Mouse (Mus musculus) midbrain, postnatal 0 days (tissue): ENCODE data around the gene Usp2. TPM values are rescaled to one million over a fixed set of nuclear protein-coding genes. Genes with fewer than 3 reads are reported as not detected.

ENCODE experiments used
- ATAC-seq: fragments of 200-750 bp; cut with Nextera tagmentation; 2 replicates; pipeline ENCODE4 v1.8.0; 2017; ENCODE audit warnings: moderate number of reproducible peaks, mild to moderate bottlenecking, moderate TSS enrichment, moderate library complexity; ENCODE audit not compliant: low FRiP score
- DNase-seq: peaks from one replicate; pipeline ENCODE4 v3.0.0-alpha.2; 2015; ENCODE audit warnings: low spot score
- H3K27ac ChIP-seq: fragments of 300-500 bp; sonication (generic); 2 replicates; pipeline ENCODE4 v1.5.1; 2014; ENCODE audit warnings: low read depth, mild to moderate bottlenecking, low read length, mixed read lengths
- H3K27me3 ChIP-seq: fragments of 300-500 bp; sonication (generic); 2 replicates; pipeline ENCODE4 v1.6.1; 2014; ENCODE audit warnings: low read length, control low read depth, mixed read lengths; ENCODE audit not compliant: insufficient read depth
- H3K36me3 ChIP-seq: fragments of 300-500 bp; sonication (generic); 2 replicates; pipeline ENCODE4 v1.6.1; 2014; ENCODE audit warnings: low read length, control low read depth, mixed read lengths; ENCODE audit not compliant: insufficient read depth
- H3K4me1 ChIP-seq: fragments of 300-500 bp; sonication (generic); 2 replicates; pipeline ENCODE4 v1.6.1; 2014; ENCODE audit warnings: mild to moderate bottlenecking, control low read depth, antibody characterized with exemption, low read length, mixed read lengths; ENCODE audit not compliant: insufficient read depth
- H3K4me2 ChIP-seq: fragments of 300-500 bp; sonication (generic); 2 replicates; pipeline ENCODE4 v1.6.1; 2014; ENCODE audit warnings: low read depth, mild to moderate bottlenecking, low read length, mixed read lengths; ENCODE audit not compliant: poor library complexity, severe bottlenecking
- H3K4me3 ChIP-seq: fragments of 300-500 bp; sonication (generic); 2 replicates; pipeline ENCODE4 v1.5.1; 2014; ENCODE audit warnings: low read depth, mild to moderate bottlenecking, low read length, moderate library complexity
- H3K9ac ChIP-seq: fragments of 300-500 bp; sonication (generic); replicated peaks from 2 replicates; pipeline ENCODE4 v1.6.1; 2014; ENCODE audit warnings: mild to moderate bottlenecking, low read length, moderate library complexity, mixed read lengths; ENCODE audit not compliant: poor library complexity, severe bottlenecking
- H3K9me3 ChIP-seq: fragments of 300-500 bp; sonication (generic); 2 replicates; pipeline ENCODE4 v1.6.1; 2016; ENCODE audit warnings: low read length, control low read depth
- CTCF ChIP-seq: IDR thresholded peaks from 2 replicates; pipeline ENCODE4 v1.5.1; 2016; ENCODE audit warnings: antibody characterized with exemption, mild to moderate bottlenecking
- WGBS: fragments of 180-500 bp; shearing (Covaris S2); extraction: QIAGEN DNeasy Blood & Tissue Kit; methylation state at CpG from one replicate; pipeline ENCODE4 v1.1.7; 2014; 5-methylcytosine and 5-hydroxymethylcytosine counted together
- polyA plus RNA-seq: library from polyadenylated mRNA; unstranded; fragments of >200 nt; fragmentation: Nextera tagmentation; extraction: Ambion mirVana; gene quantifications from 2 replicates; pipeline ENCODE4 v1.2.1, GENCODE M21; 2015
- total RNA-seq: library from RNA; depleted of rRNA; stranded (reverse); fragments of >200 nt; gene quantifications from 2 replicates; pipeline ENCODE4 v1.2.3, GENCODE M21; 2014

Gene Usp2
- total and polyA plus RNA-seq, 2 experiments from 2014 or later = 7.5 to 15.1 TPM

DNA sequence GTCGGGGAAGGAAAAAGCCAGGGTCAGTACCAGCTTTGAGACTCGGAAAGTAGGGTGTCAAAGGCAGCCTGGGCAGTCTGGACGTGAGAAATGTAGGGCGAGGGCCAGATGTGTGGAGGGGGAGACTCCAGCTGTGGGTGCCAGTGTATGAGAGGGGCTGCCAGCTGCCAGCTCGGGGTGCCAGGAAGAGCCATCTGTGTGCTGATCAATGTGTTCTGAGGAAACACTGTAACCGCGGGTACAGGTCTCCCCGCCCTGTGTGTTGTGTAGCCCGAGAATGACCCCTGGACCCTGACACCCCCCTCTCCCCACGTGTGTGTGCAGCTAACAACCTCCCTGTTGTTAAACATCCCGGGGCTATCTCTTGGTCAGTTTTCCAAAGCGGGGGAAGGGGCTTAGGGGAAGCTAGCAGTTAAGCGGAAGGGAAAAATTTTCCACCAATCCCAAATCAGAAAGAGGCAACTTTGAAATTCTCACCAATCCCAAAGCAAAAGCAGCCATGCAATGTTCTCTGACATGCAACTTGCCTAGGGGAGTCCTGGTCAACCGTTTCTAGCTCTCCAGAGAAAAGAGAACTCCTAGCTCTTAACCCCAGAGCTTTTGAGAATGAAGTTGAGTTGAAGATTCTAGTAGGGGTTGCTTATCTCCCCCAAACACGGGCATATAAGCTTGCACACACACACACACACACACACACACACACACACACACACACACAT, 579 bp downstream of the Usp2 start:
- Histone ChIP-seq H3K9ac (peak overlapping the region; percentile 61), H3K4me2 (peak overlapping the region; percentile 91), H3K36me3 (no peaks in the 10 kb centered on the region), H3K9me3 (no peaks in the 10 kb centered on the region), H3K27me3 (no peaks in the 10 kb centered on the region), H3K27ac (no peak overlapping the region), H3K4me3 (peak overlapping the region; percentile 55), H3K4me1 (0 out of 2 replicates have a peak, but pooled peaks cover 3% of the 10 kb centered on the region)
- 6% methylated on average over 15 of the region's 15 CpGs for WGBS
- DNase-seq (peak; percentile 63), ATAC-seq (peak; percentile 47)
- no peak for TF ChIP-seq CTCF

DNA sequence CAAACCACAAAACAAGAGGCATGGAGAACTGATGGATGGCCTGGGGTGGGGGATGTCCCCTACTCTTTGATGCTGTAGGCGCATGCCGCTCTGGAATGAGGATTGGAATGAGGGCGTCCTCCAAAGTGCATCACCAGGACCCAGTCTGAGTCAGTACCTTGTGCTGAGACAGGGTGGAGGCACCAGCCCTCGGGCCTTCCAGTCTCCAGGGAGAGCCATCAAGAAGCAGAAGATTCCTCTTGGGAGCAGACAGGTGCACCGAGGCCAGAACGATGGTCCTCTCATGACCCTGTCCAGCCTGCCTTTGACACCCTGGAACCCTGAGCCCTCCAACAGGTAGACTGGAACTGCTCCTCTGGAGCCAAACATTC, 1.1 kb downstream of the Usp2 start:
- no peak overlapping the region for H3K27ac ChIP-seq

DNA sequence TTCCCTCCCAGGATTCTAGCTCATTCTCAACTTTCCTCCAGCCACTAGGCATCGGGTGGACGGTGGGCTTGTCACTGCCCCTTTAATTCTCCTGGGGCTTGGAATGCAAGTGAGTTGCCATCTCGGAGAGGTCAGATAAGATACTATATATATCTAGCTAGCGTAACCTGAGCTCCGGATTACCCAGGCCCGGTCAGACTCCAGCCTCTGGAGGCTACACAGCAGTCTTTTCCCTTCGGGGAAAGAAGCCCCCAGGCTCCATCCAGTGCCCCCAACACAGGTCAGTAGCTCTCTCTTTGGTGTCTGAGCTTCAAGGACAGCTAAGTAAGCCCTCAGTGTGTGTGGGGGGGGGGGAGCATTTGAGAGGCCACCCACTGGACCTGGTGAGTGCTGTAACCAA, 2.4 kb downstream of the Usp2 start:
- Histone ChIP-seq H3K9me3 (no peaks in the 10 kb centered on the region), H3K27me3 (no peaks in the 10 kb centered on the region), H3K4me2 (no peak overlapping the region), H3K36me3 (no peaks in the 10 kb centered on the region), H3K4me3 (no peak overlapping the region), H3K27ac (no peak overlapping the region), H3K9ac (no peak overlapping the region), H3K4me1 (0 out of 2 replicates have a peak, but pooled peaks cover 3% of the 10 kb centered on the region)
- TF ChIP-seq CTCF = no peak
- ATAC-seq (no peak), DNase-seq (no peak)
- WGBS = 36% methylated on average over 7 of the region's 7 CpGs

More for the DNA sequence above, 1.1 kb downstream of the Usp2 start:
- no peak for TF ChIP-seq CTCF
- Histone ChIP-seq H3K36me3 (no peaks in the 10 kb centered on the region), H3K4me2 (peak overlapping the region; percentile 91; the same call in 1 of the 2 replicates), H3K9ac (no peak overlapping the region), H3K27me3 (no peaks in the 10 kb centered on the region), H3K4me1 (0 out of 2 replicates have a peak, but pooled peaks cover 3% of the 10 kb centered on the region), H3K9me3 (no peaks in the 10 kb centered on the region), H3K4me3 (no peak overlapping the region)
- ATAC-seq = no peak
- DNase-seq = no peak
- 91% methylated on average over 6 of the region's 6 CpGs for WGBS

DNA sequence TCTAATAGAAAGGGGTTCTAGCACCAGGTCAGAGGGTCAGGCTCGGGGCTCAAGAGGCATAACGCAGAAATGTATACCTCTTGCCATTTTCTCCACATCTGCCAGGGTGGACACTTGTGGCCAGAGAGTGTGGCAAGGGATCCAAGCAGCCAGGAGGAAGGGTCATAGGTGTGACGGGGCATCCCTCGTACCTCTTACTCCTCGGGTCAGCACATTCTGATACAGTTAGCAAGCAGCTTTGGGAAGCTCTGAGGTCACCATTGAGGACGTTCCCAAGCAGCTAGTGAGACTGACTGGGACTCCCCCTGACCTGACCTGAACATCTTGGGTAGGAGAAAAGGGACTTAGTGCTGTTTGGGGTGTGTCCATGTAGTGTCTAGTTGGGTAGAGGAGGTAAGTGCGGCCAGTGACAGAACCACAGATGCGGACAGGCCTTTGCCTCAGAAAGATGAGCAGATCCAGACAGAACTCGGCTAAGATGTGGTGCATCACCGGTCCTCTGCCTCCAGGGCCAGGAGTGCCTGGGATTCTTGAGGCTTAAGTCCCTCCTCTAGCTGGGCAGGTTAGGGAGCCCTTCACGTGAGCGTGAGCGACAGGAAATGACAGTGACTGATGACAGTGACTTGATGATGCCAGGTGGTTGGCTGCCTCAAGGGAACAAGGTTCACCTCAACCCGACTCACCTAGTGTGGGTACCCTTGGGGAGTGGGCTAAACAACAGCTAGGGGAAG, 3.5 kb downstream of the Usp2 start:
- Histone ChIP-seq H3K9me3 (no peaks in the 10 kb centered on the region), H3K4me2 (no peak overlapping the region), H3K36me3 (no peaks in the 10 kb centered on the region), H3K27ac (no peak overlapping the region), H3K27me3 (no peaks in the 10 kb centered on the region), H3K9ac (no peak overlapping the region), H3K4me3 (no peak overlapping the region), H3K4me1 (0 out of 2 replicates have a peak, but pooled peaks cover 3% of the 10 kb centered on the region)
- TF ChIP-seq CTCF = no peak
- ATAC-seq = no peak
- 82% methylated on average over 14 of the region's 14 CpGs for WGBS
- DNase-seq = no peak

DNA sequence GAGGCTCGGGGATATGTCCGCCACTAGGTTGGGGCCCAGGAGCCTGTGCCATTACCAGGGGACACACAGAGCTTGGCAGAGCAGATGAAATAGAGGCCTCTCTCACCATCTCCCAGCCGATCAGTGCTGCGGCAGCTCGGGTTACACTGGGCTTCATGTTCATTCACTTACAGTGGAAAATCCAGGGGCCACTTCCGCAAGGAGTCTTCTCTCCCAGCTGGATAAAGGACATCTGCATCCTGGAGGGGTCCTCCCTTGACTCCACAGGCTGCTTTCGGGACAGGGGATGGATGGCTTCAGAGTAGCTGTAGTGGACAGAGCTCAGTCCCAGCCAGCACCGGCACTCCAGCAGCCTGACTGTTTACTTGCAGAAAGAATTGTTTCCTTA, 4.0 kb downstream of the Usp2 start:
- H3K4me3 ChIP-seq = no peak overlapping the region
- no peak overlapping the region for H3K9ac ChIP-seq
- ATAC-seq (no peak), DNase-seq (no peak)
- H3K27me3 ChIP-seq = no peaks in the 10 kb centered on the region
- no peak overlapping the region for H3K27ac ChIP-seq
- WGBS = 54% methylated on average over 8 of the region's 8 CpGs
- H3K4me1 ChIP-seq = 0 out of 2 replicates have a peak, but pooled peaks cover 3% of the 10 kb centered on the region
- TF ChIP-seq CTCF = no peak
- H3K9me3 ChIP-seq = no peaks in the 10 kb centered on the region
- H3K4me2 ChIP-seq = no peak overlapping the region
- no peaks in the 10 kb centered on the region for H3K36me3 ChIP-seq
